Mouse (Mus musculus) MEL (cell line): ENCODE results near the gene Pdcd1. TPM values are rescaled to one million over a fixed set of nuclear protein-coding genes. Genes with fewer than 3 reads are reported as not detected.

Source experiments
- DNase-seq: peaks from one replicate; pipeline ENCODE4 v3.0.0; 2011; ENCODE audit warnings: low read depth, low spot score
- H3K27ac ChIP-seq: 2 replicates; pipeline ENCODE4 v1.5.1; 2012; ENCODE audit warnings: low read depth, mild to moderate bottlenecking, control low read depth, low read length, moderate library complexity; ENCODE audit not compliant: control insufficient read depth
- H3K27me3 ChIP-seq, 2 experiments: fragments of 150-350 bp in 1 of 2; sonication (generic) in 1 of 2; 2 replicates each; pipeline ENCODE4 v1.6.1; 2012; ENCODE audit warnings: low read length in 2 of 2, mild to moderate bottlenecking in 2 of 2, improper control_type of control experiment in 1 of 2, moderate library complexity in 1 of 2; ENCODE audit not compliant: insufficient read depth in 2 of 2, control insufficient read depth in 1 of 2
- H3K36me3 ChIP-seq, 2 experiments: 2 replicates each; pipeline ENCODE4 v1.6.1; 2012 to 2014; ENCODE audit warnings: low read length in 2 of 2, improper control_type of control experiment in 1 of 2, inconsistent platforms in 1 of 2, mild to moderate bottlenecking in 1 of 2; ENCODE audit not compliant: insufficient read depth in 2 of 2, control insufficient read depth in 1 of 2
- H3K4me1 ChIP-seq, 2 experiments: fragments of 150-350 bp in 1 of 2; sonication (generic) in 1 of 2; 2 replicates each; pipeline ENCODE4 v1.6.1; 2012; ENCODE audit warnings: low read length in 2 of 2, improper control_type of control experiment in 1 of 2, mild to moderate bottlenecking in 1 of 2; ENCODE audit not compliant: insufficient read depth in 2 of 2, control insufficient read depth in 1 of 2
- H3K4me3 ChIP-seq, 2 experiments: fragments of 150-350 bp in 1 of 2; sonication (generic) in 1 of 2; 2 replicates each; pipeline ENCODE4 v1.5.1; 2012; ENCODE audit warnings: low read depth in 2 of 2, low read length in 2 of 2, mild to moderate bottlenecking in 2 of 2, moderate library complexity in 2 of 2, control low read depth in 1 of 2, improper control_type of control experiment in 1 of 2; ENCODE audit not compliant: control insufficient read depth in 1 of 2, insufficient read depth in 1 of 2
- H3K79me2 ChIP-seq: 2 replicates; pipeline ENCODE4 v1.6.1; 2012; ENCODE audit warnings: mild to moderate bottlenecking, low read length, moderate library complexity; ENCODE audit not compliant: control insufficient read depth, poor library complexity, insufficient read depth
- H3K9ac ChIP-seq: 2 replicates; pipeline ENCODE4 v1.6.1; 2012; ENCODE audit warnings: low read depth, mild to moderate bottlenecking, control low read depth, low read length, moderate library complexity; ENCODE audit not compliant: control insufficient read depth, poor library complexity, severe bottlenecking
- H3K9me3 ChIP-seq: fragments of 150-350 bp; sonication (generic); replicated peaks from 2 replicates; pipeline ENCODE4 v1.6.1; 2012; ENCODE audit warnings: mild to moderate bottlenecking, low read length, improper control_type of control experiment, moderate library complexity; ENCODE audit not compliant: insufficient read depth
- CTCF ChIP-seq, 3 experiments: IDR thresholded peaks in 2 of 3; conservative IDR thresholded peaks in 1 of 3; 2 replicates each; pipeline ENCODE4 v1.5.1; 2011 to 2012; ENCODE audit warnings: low read length in 3 of 3, low read depth in 2 of 3, mild to moderate bottlenecking in 2 of 3, improper control_type of control experiment in 1 of 3, inconsistent platforms in 1 of 3, mixed read lengths in 1 of 3, moderate library complexity in 1 of 3; ENCODE audit not compliant: control insufficient read depth in 1 of 3, insufficient read depth in 1 of 3, poor library complexity in 1 of 3, severe bottlenecking in 1 of 3
- MAFK ChIP-seq: IDR thresholded peaks from 2 replicates; pipeline ENCODE4 v1.6.1; 2011; ENCODE audit warnings: low read depth, mild to moderate bottlenecking, low read length, improper control_type of control experiment, borderline replicate concordance
- ZC3H11A ChIP-seq: IDR thresholded peaks from 2 replicates; pipeline ENCODE4 v1.6.1; 2012; ENCODE audit warnings: low read depth, mild to moderate bottlenecking, inconsistent platforms, low read length, improper control_type of control experiment
- ZNF384 ChIP-seq: IDR thresholded peaks from 2 replicates; pipeline ENCODE4 v1.6.1; 2012; ENCODE audit warnings: low read depth, mild to moderate bottlenecking, inconsistent platforms, low read length, improper control_type of control experiment
- polyA plus RNA-seq, 2 experiments: library from polyadenylated mRNA; stranded (reverse) in 1 of 2; unstranded in 1 of 2; fragments of >175 nt in 1 of 2; fragments of >200 nt in 1 of 2; gene quantifications; 2 replicates each; pipeline versions ENCODE4 v1.2.1 to v1.2.4; 2012; ENCODE audit warnings: low replicate concordance in 2 of 2, low read depth in 1 of 2; ENCODE audit not compliant: insufficient read length in 2 of 2, insufficient read depth in 1 of 2, missing spikeins in 1 of 2
- total RNA-seq: library from RNA; depleted of rRNA; stranded (reverse); fragments of 300-350 nt; gene quantifications from 2 replicates; pipeline ENCODE4 v1.2.3, GENCODE M21; 2012; rRNA removed

Pdcd1 gene
- total and polyA plus RNA-seq, 3 experiments = 0.13 TPM; not detected in 2

DNA sequence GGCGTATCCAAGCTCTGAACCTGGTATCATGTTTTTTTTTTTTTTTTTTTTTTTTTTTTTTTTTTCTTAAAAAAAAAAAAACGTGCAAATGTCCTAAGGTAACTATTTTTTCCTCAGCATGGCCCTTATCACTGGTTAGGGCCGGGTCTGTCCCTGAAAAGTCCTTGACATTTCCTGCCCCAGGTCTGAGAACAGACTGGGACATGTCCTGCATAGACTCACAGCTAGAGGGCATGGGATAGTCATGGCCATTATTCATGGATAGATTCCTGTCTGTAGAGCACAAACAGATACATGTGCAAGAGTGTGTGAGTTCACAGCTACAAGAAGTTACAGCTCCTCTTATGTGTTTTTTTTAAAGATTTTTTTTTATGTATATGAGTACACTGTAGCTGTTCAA lies 63.6 kb downstream of the Pdcd1 start:
- TF ChIP-seq ZC3H11A = no peak
- TF ChIP-seq ZNF384 = peak; percentile 37; the same call in 1 of the 2 replicates
- no peak for TF ChIP-seq MAFK
- peak in 1 of 3 experiments; percentile 2; a peak in 1 of 6 replicates for TF ChIP-seq CTCF (IDR thresholded peaks at IDR 0.05 in 2 of 3, conservative IDR thresholded peaks at IDR 0.05 in 1 of 3; ENCODE audit: control insufficient read depth in 1 of 3, insufficient read depth in 1 of 3, low read depth in 2 of 3, low read length in 3 of 3, poor library complexity in 1 of 3, severe bottlenecking in 1 of 3)
- Histone ChIP-seq H3K79me2 (no peaks in the 10 kb centered on the region), H3K27me3 (no peaks in the 10 kb centered on the region), H3K27ac (no peak overlapping the region), H3K4me3 (no peak overlapping the region), H3K36me3 (peaks cover 0 to 17% of the 10 kb centered on the region in 2 experiments; a peak in 2 of 4 replicates), H3K4me1 (peaks cover 15 to 34% of the 10 kb centered on the region in 2 experiments), H3K9ac (no peak overlapping the region), H3K9me3 (no peaks in the 10 kb centered on the region)
- no peak for DNase-seq

Other genes with a start within 250 kb of the Pdcd1 start
- gene Ing5, start 248.6 kb downstream of the Pdcd1 start, total RNA-seq = 23.1 and 27.6 TPM in 2 replicates
- gene Ing5, start 248.6 kb downstream of the Pdcd1 start, polyA plus RNA-seq = 10 to 100 TPM in 1 of 2 experiments, not detected in 1; 29.2 TPM
- gene D2hgdh, start 227.6 kb downstream of the Pdcd1 start, total RNA-seq = 14.4 TPM in 2 replicates
- 10 to 100 TPM in 1 of 2 experiments, not detected in 1; 19.2 TPM for gene D2hgdh, start 227.6 kb downstream of the Pdcd1 start, polyA plus RNA-seq
- gene Gal3st2, start 191.2 kb downstream of the Pdcd1 start, total RNA-seq = not detected in 2 replicates
- gene Gal3st2, start 191.2 kb downstream of the Pdcd1 start, polyA plus RNA-seq = not detected
- gene Gal3st2b, start 134.2 kb downstream of the Pdcd1 start, total RNA-seq = 0.07 TPM in 1 of 2 replicates, not detected in the other
- under 1 TPM in 1 of 2 experiments, not detected in 1; 0.14 TPM for gene Gal3st2b, start 134.2 kb downstream of the Pdcd1 start, polyA plus RNA-seq
- under 0.01 TPM in 1 of 2 replicates, not detected in the other for gene Gal3st2c, start 62.0 kb downstream of the Pdcd1 start, total RNA-seq
- gene Gal3st2c, start 62.0 kb downstream of the Pdcd1 start, polyA plus RNA-seq = under 1 TPM in 1 of 2 experiments, not detected in 1; 0.06 TPM
- gene Neu4, start 32.1 kb downstream of the Pdcd1 start, total RNA-seq = not detected in 2 replicates
- not detected for gene Neu4, start 32.1 kb downstream of the Pdcd1 start, polyA plus RNA-seq